Mouse (Mus musculus): ENCODE measurements around the gene Zfand4. TPM values are rescaled to one million over a fixed set of nuclear protein-coding genes. Genes with fewer than 3 reads are reported as not detected.

Zfand4 gene
- polyA plus RNA-seq (2021; fragmentation: Nextera tagmentation) = 1.4 and 1.9 TPM in 2 replicates
- long read RNA-seq, experiment 1, partial matches to known transcripts = 2 of 7 reads
- long read RNA-seq, experiment 1, other reads (novel, unspliced or antisense) = 4 of 7 reads
- long read RNA-seq, experiment 2, transcript Zfand4-209 (9 exons, 3,087 nt) = major isoform, 5 of 26 reads
- long read RNA-seq, experiment 2, partial matches to known transcripts = 1 of 26 reads
- long read RNA-seq, experiment 2, other reads (novel, unspliced or antisense) = 17 of 26 reads

DNA sequence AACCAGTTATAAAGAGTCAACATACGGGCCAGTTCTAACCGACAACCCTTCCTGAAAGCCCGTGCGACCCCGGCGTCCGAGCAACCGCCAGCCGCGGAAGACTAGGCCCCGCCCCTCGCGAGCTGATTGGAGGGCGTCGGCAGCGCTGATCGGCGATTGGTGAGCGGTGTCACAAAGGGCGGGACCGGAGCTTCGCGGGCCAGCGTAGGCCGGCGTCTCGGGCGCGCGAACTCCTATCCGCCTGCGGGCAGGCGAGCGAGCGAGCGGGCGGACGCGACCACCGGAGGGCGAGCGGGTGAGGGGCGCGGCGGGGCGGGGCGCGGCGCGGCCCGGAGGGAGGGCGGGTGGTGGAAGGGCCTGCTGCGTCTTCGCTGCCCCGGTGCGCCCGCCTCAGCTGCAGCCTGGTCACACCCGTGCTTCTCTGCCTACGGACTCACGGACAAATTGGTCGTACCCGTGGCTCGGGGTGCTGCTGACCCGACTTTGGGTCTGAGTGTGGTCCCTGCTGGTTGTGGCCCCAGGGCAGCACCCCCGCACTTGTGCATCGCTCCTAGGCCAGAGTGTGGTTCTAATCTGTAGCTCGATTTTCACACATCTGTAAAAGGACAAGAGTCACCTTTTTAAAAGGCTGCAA is at the start of gene Zfand4:
Gene Zfand4 (plus strand): TSS at position 205 of the 634 bp plus-strand sequence.

DNA sequence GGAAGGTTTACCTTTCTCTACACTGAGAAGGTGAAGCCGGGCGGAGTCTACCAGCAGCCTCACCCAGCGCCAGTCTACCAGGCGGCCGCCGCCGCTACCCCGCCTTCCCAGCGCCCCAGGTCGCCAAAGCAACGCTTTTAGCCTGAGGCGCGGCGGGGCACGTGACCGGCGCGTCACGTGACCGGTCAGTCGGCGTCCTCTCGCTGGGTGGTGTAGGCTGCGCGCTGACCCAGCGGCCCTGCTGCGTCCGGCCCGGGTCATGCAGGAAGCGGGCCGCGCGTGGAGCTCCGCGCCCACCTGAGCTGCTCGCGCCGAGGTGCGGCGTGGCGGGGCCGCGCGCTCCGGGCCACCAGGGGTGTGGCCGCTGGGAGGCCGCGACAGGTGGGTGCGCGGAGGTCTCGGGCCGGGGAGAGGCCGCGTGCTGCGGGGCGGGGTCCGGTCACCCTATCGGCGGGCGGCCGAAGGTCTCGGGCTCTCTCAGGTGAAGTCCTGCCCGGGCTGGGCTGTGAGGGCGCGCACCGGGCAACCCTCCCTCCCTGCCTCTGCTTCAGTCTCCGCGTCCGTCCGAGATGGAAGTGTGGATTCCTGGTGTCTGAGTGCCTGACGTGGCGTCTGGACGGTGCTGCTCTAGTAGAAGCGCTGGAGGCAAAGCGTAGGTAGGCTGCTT is 73.9 kb downstream of the Zfand4 start, which contains the start of gene March8:
Gene March8 (plus strand): TSS at position 190 of the 667 bp plus-strand sequence.

Other genes with a start within 250 kb of the Zfand4 start
- gene Tmcc1, start 70.7 kb upstream of the Zfand4 start, polyA plus RNA-seq (2021; fragmentation: Nextera tagmentation) = 9.6 and 11.1 TPM in 2 replicates
- gene Washc2, start 56.2 kb upstream of the Zfand4 start, polyA plus RNA-seq (2021; fragmentation: Nextera tagmentation) = 27.3 and 29.6 TPM in 2 replicates
- gene March8, start 73.8 kb downstream of the Zfand4 start, polyA plus RNA-seq (2021; fragmentation: Nextera tagmentation) = 16.6 and 18.8 TPM in 2 replicates
- gene Alox5, start 197.0 kb downstream of the Zfand4 start, polyA plus RNA-seq (2021; fragmentation: Nextera tagmentation) = 0.67 and 0.70 TPM in 2 replicates
- gene Olfr211, start 224.9 kb downstream of the Zfand4 start, polyA plus RNA-seq (2021; fragmentation: Nextera tagmentation) = not detected in 2 replicates
- gene Olfr212, start 242.3 kb downstream of the Zfand4 start, polyA plus RNA-seq (2021; fragmentation: Nextera tagmentation) = not detected in 2 replicates

Data from layer of hippocampus, adult 6 months (tissue).